Mouse (Mus musculus) ES-Bruce4 (cell line): ENCODE measurements at regions not wholly inside any gene's neighbourhood (a gene's known extent, or its start where the extent isn't known, plus 50 kb on each side); places are given as distances from the start of the nearest gene placed in this dataset.

Experiments used
- H3K27ac ChIP-seq: 2 replicates; pipeline ENCODE4 v1.5.1; 2012; ENCODE audit warnings: low read length, inconsistent platforms; ENCODE audit not compliant: insufficient read depth
- H3K27me3 ChIP-seq: 2 replicates; pipeline ENCODE4 v1.6.1; 2012; ENCODE audit warnings: mild to moderate bottlenecking, low read length, inconsistent platforms; ENCODE audit not compliant: control insufficient read depth, poor library complexity, insufficient read depth, severe bottlenecking
- H3K36me3 ChIP-seq: 2 replicates; pipeline ENCODE4 v1.6.1; 2012; ENCODE audit warnings: inconsistent platforms, mild to moderate bottlenecking, low read length, moderate library complexity; ENCODE audit not compliant: control insufficient read depth, poor library complexity, insufficient read depth, severe bottlenecking
- H3K4me1 ChIP-seq: one replicate; pipeline ENCODE4 v1.8.1; 2011; ENCODE audit warnings: low read length; ENCODE audit not compliant: control insufficient read depth, insufficient read depth
- H3K4me3 ChIP-seq: 2 replicates; pipeline ENCODE4 v1.5.1; 2011; ENCODE audit warnings: low read depth, mild to moderate bottlenecking, low read length
- H3K9ac ChIP-seq: 2 replicates; pipeline ENCODE4 v1.6.1; 2012; ENCODE audit warnings: low read depth, mild to moderate bottlenecking, inconsistent platforms; ENCODE audit not compliant: poor library complexity, severe bottlenecking
- H3K9me3 ChIP-seq: replicated peaks from 2 replicates; pipeline ENCODE4 v1.6.1; 2012; ENCODE audit warnings: mild to moderate bottlenecking, low read length, inconsistent platforms; ENCODE audit not compliant: control insufficient read depth, poor library complexity, insufficient read depth, severe bottlenecking
- CTCF ChIP-seq: IDR thresholded peaks from one replicate; pipeline ENCODE4 v1.8.1; 2011; ENCODE audit warnings: low read depth, low read length
- EP300 ChIP-seq: IDR thresholded peaks from 2 replicates; pipeline ENCODE4 v1.6.1; 2011; ENCODE audit warnings: low read depth, low read length; ENCODE audit not compliant: insufficient read depth
- POLR2A ChIP-seq: IDR thresholded peaks from one replicate; pipeline ENCODE4 v1.8.1; 2011; ENCODE audit warnings: low read length; ENCODE audit not compliant: insufficient read depth

- H3K9ac ChIP-seq = no peak overlapping the region
- no peak overlapping the region for H3K4me3 ChIP-seq
- no peaks in the 10 kb centered on the region for H3K27me3 ChIP-seq
- TF ChIP-seq EP300 (no peak), CTCF (no peak), POLR2A (no peak)
- H3K4me1 ChIP-seq = no peaks in the 10 kb centered on the region
- H3K27ac ChIP-seq = no peak overlapping the region
- H3K36me3 ChIP-seq = no peaks in the 10 kb centered on the region
- no peaks in the 10 kb centered on the region for H3K9me3 ChIP-seq
Observed at GRCm38 (mm10) chr10:118610868-118611461, 170.1 kb downstream of the Ifng start.

GRCm38 (mm10) chr10:118612091-118612490 is 171.2 kb downstream of the Ifng start:
- H3K4me3 ChIP-seq = no peak overlapping the region
- no peak overlapping the region for H3K27ac ChIP-seq
- no peak for TF ChIP-seq CTCF
- no peak for TF ChIP-seq POLR2A
- no peak for TF ChIP-seq EP300
- H3K4me1 ChIP-seq = no peaks in the 10 kb centered on the region
- H3K9me3 ChIP-seq = no peaks in the 10 kb centered on the region
- no peak overlapping the region for H3K9ac ChIP-seq
- H3K27me3 ChIP-seq = no peaks in the 10 kb centered on the region
- no peaks in the 10 kb centered on the region for H3K36me3 ChIP-seq

GRCm38 (mm10) chr10:118613056-118613695 is 172.3 kb downstream of the Ifng start:
- Histone ChIP-seq H3K9ac (no peak overlapping the region), H3K4me3 (no peak overlapping the region), H3K27me3 (no peaks in the 10 kb centered on the region), H3K9me3 (no peaks in the 10 kb centered on the region), H3K4me1 (no peaks in the 10 kb centered on the region), H3K27ac (no peak overlapping the region), H3K36me3 (no peaks in the 10 kb centered on the region)
- no peak for TF ChIP-seq EP300
- TF ChIP-seq CTCF = no peak
- no peak for TF ChIP-seq POLR2A

- Histone ChIP-seq H3K4me1 (no peaks in the 10 kb centered on the region), H3K9me3 (no peaks in the 10 kb centered on the region), H3K36me3 (no peaks in the 10 kb centered on the region), H3K27ac (no peak overlapping the region), H3K4me3 (no peak overlapping the region), H3K27me3 (no peaks in the 10 kb centered on the region), H3K9ac (no peak overlapping the region)
- TF ChIP-seq POLR2A (no peak), EP300 (no peak)
Observed at GRCm38 (mm10) chr10:118614251-118614865, 173.5 kb downstream of the Ifng start.

GRCm38 (mm10) chr10:118615131-118616020 is 174.5 kb downstream of the Ifng start:
- no peaks in the 10 kb centered on the region for H3K36me3 ChIP-seq
- no peaks in the 10 kb centered on the region for H3K4me1 ChIP-seq
- H3K9me3 ChIP-seq = no peaks in the 10 kb centered on the region
- no peak for TF ChIP-seq POLR2A
- TF ChIP-seq CTCF = no peak
- TF ChIP-seq EP300 = no peak
- no peak overlapping the region for H3K9ac ChIP-seq
- no peak overlapping the region for H3K27ac ChIP-seq
- H3K4me3 ChIP-seq = no peak overlapping the region
- no peaks in the 10 kb centered on the region for H3K27me3 ChIP-seq
